Mouse (Mus musculus) limb, embryonic 11.5 days (tissue): ENCODE data around the gene Wdfy3. TPM values are rescaled to one million over a fixed set of nuclear protein-coding genes. Genes with fewer than 3 reads are reported as not detected.
A peak's percentile ranks its signal among the peaks of the same experiment; 100 is the strongest.

ENCODE experiments used
- ATAC-seq: fragments of 200-750 bp; cut with Nextera tagmentation; 2 replicates; pipeline ENCODE4 v1.8.0; 2017; ENCODE audit warnings: low read depth; ENCODE audit not compliant: insufficient number of reproducible peaks, low FRiP score, low TSS enrichment
- DNase-seq: peaks from one replicate; pipeline ENCODE4 v3.0.0-alpha.2; 2015; ENCODE audit warnings: low spot score
- H3K27ac ChIP-seq: fragments of 300-500 bp; sonication (generic); replicated peaks from 2 replicates; pipeline ENCODE4 v1.5.1; 2014; ENCODE audit warnings: low read depth, mild to moderate bottlenecking, low read length
- H3K27me3 ChIP-seq: fragments of 300-500 bp; sonication (generic); 2 replicates; pipeline ENCODE4 v1.6.1; 2014; ENCODE audit warnings: mild to moderate bottlenecking, low read length, mixed read lengths; ENCODE audit not compliant: control insufficient read depth, insufficient read depth
- H3K36me3 ChIP-seq: fragments of 300-500 bp; sonication (generic); 2 replicates; pipeline ENCODE4 v1.6.1; 2014; ENCODE audit warnings: mild to moderate bottlenecking, low read length, moderate library complexity, mixed read lengths; ENCODE audit not compliant: control insufficient read depth, insufficient read depth
- H3K4me1 ChIP-seq: fragments of 300-500 bp; sonication (generic); 2 replicates; pipeline ENCODE4 v1.6.1; 2014; ENCODE audit warnings: low read length, mixed read lengths; ENCODE audit not compliant: control insufficient read depth, insufficient read depth
- H3K4me2 ChIP-seq: fragments of 300-500 bp; sonication (generic); 2 replicates; pipeline ENCODE4 v1.6.1; 2014; ENCODE audit warnings: low read depth, mild to moderate bottlenecking, moderate library complexity; ENCODE audit not compliant: severe bottlenecking
- H3K4me3 ChIP-seq: fragments of 300-500 bp; sonication (generic); 2 replicates; pipeline ENCODE4 v1.5.1; 2014; ENCODE audit warnings: low read depth, low read length
- H3K9ac ChIP-seq: fragments of 300-500 bp; sonication (generic); 2 replicates; pipeline ENCODE4 v1.6.1; 2014; ENCODE audit warnings: mild to moderate bottlenecking, low read length
- H3K9me3 ChIP-seq: fragments of 300-500 bp; sonication (generic); 2 replicates; pipeline ENCODE4 v1.6.1; 2016; ENCODE audit warnings: low read length; ENCODE audit not compliant: control insufficient read depth
- WGBS: fragments of 180-500 bp; shearing (Covaris S2); extraction: QIAGEN DNeasy Blood & Tissue Kit; methylation state at CpG from one replicate; pipeline ENCODE4 v1.1.7; 2014; 5-methylcytosine and 5-hydroxymethylcytosine counted together
- polyA plus RNA-seq: library from polyadenylated mRNA; unstranded; fragments of >200 nt; fragmentation: Nextera tagmentation; extraction: Ambion mirVana; gene quantifications from 2 replicates; pipeline ENCODE4 v1.2.1, GENCODE M21; 2014

The Wdfy3 gene
- polyA plus RNA-seq, 1 experiment from 2014 or later = 16.5 TPM

GRCm38 (mm10) chr5:101836221-101836620, 233.5 kb downstream of the Wdfy3 start:
- H3K4me3 ChIP-seq = no peak overlapping the region
- no peaks in the 10 kb centered on the region for H3K9me3 ChIP-seq
- H3K36me3 ChIP-seq = peaks cover 8% of the 10 kb centered on the region
- no peak for DNase-seq
- no peak overlapping the region for H3K27ac ChIP-seq
- H3K27me3 ChIP-seq = no peaks in the 10 kb centered on the region
- no peaks in the 10 kb centered on the region for H3K4me1 ChIP-seq
- ATAC-seq = no peak
- WGBS = 86% methylated on average over 11 of the region's 11 CpGs
- H3K4me2 ChIP-seq = no peak overlapping the region
- no peak overlapping the region for H3K9ac ChIP-seq

- peaks cover 7% of the 10 kb centered on the region for H3K36me3 ChIP-seq
- H3K4me2 ChIP-seq = no peak overlapping the region
- ATAC-seq = no peak
- H3K27me3 ChIP-seq = no peaks in the 10 kb centered on the region
- WGBS = 71% methylated on average over 8 of the region's 8 CpGs
- no peak overlapping the region for H3K9ac ChIP-seq
- DNase-seq = no peak
- no peak overlapping the region for H3K4me3 ChIP-seq
- no peaks in the 10 kb centered on the region for H3K9me3 ChIP-seq
- H3K27ac ChIP-seq = no peak overlapping the region
- no peaks in the 10 kb centered on the region for H3K4me1 ChIP-seq
Measured at GRCm38 (mm10) chr5:101833875-101834274, 235.8 kb downstream of the Wdfy3 start.

- Histone ChIP-seq H3K36me3 (peaks cover 7% of the 10 kb centered on the region), H3K4me2 (no peak overlapping the region), H3K4me1 (no peaks in the 10 kb centered on the region), H3K27me3 (no peaks in the 10 kb centered on the region), H3K27ac (no peak overlapping the region), H3K9me3 (no peaks in the 10 kb centered on the region), H3K4me3 (no peak overlapping the region), H3K9ac (no peak overlapping the region)
- 94% methylated on average over 5 of the region's 5 CpGs for WGBS
- ATAC-seq = no peak
- no peak for DNase-seq
Measured at GRCm38 (mm10) chr5:101832991-101833390, 236.7 kb downstream of the Wdfy3 start.

GRCm38 (mm10) chr5:101832042-101832441, 237.7 kb downstream of the Wdfy3 start:
- no peaks in the 10 kb centered on the region for H3K9me3 ChIP-seq
- no peaks in the 10 kb centered on the region for H3K4me1 ChIP-seq
- WGBS = 95% methylated on average over 6 of the region's 6 CpGs
- no peak overlapping the region for H3K9ac ChIP-seq
- no peak for ATAC-seq
- no peak for DNase-seq
- H3K36me3 ChIP-seq = peaks cover 7% of the 10 kb centered on the region
- H3K4me3 ChIP-seq = no peak overlapping the region
- no peak overlapping the region for H3K27ac ChIP-seq
- H3K27me3 ChIP-seq = no peaks in the 10 kb centered on the region
- H3K4me2 ChIP-seq = no peak overlapping the region

GRCm38 (mm10) chr5:101830180-101830579, 239.5 kb downstream of the Wdfy3 start:
- Histone ChIP-seq H3K4me2 (no peak overlapping the region), H3K36me3 (peaks cover 2% of the 10 kb centered on the region; the same call in 1 of the 2 replicates), H3K27ac (no peak overlapping the region), H3K4me1 (peaks cover 5% of the 10 kb centered on the region; the same call in 1 of the 2 replicates), H3K27me3 (no peaks in the 10 kb centered on the region), H3K9me3 (no peaks in the 10 kb centered on the region), H3K4me3 (no peak overlapping the region), H3K9ac (no peak overlapping the region)
- ATAC-seq = no peak
- DNase-seq = no peak
- 83% methylated on average over 8 of the region's 8 CpGs for WGBS

GRCm38 (mm10) chr5:101828932-101829331, 240.8 kb downstream of the Wdfy3 start:
- Histone ChIP-seq H3K9ac (no peak overlapping the region), H3K4me3 (no peak overlapping the region), H3K36me3 (no peaks in the 10 kb centered on the region), H3K9me3 (no peaks in the 10 kb centered on the region), H3K4me1 (peaks cover 5% of the 10 kb centered on the region; the same call in 1 of the 2 replicates), H3K27me3 (no peaks in the 10 kb centered on the region), H3K4me2 (no peak overlapping the region), H3K27ac (no peak overlapping the region)
- ATAC-seq (no peak), DNase-seq (no peak)
- WGBS = 97% methylated on average over 3 of the region's 3 CpGs

GRCm38 (mm10) chr5:101827477-101827876, 242.2 kb downstream of the Wdfy3 start:
- H3K9me3 ChIP-seq = no peaks in the 10 kb centered on the region
- no peaks in the 10 kb centered on the region for H3K27me3 ChIP-seq
- H3K9ac ChIP-seq = no peak overlapping the region
- no peak overlapping the region for H3K4me3 ChIP-seq
- H3K27ac ChIP-seq = no peak overlapping the region
- WGBS = 36% methylated on average over 12 of the region's 12 CpGs
- H3K36me3 ChIP-seq = no peaks in the 10 kb centered on the region
- no peak overlapping the region for H3K4me2 ChIP-seq
- ATAC-seq = no peak
- H3K4me1 ChIP-seq = peaks cover 6% of the 10 kb centered on the region; the same call in 1 of the 2 replicates
- DNase-seq = no peak

- H3K27me3 ChIP-seq = no peaks in the 10 kb centered on the region
- H3K36me3 ChIP-seq = no peaks in the 10 kb centered on the region
- H3K27ac ChIP-seq = no peak overlapping the region
- 15% methylated on average over 15 of the region's 15 CpGs for WGBS
- H3K4me1 ChIP-seq = peaks cover 10% of the 10 kb centered on the region; the same call in 1 of the 2 replicates
- DNase-seq = peak; percentile 39
- H3K4me3 ChIP-seq = no peak overlapping the region
- no peaks in the 10 kb centered on the region for H3K9me3 ChIP-seq
- no peak for ATAC-seq
- H3K9ac ChIP-seq = no peak overlapping the region
- H3K4me2 ChIP-seq = peak overlapping the region; percentile 11; the same call in 1 of the 2 replicates
Measured at GRCm38 (mm10) chr5:101826531-101826970, 243.2 kb downstream of the Wdfy3 start.
